Mouse (Mus musculus): ENCODE data around the gene A730061H03Rik.

- TF ChIP-seq CTCF (IDR thresholded peaks at IDR 0.05; ENCODE audit: control insufficient read depth, insufficient read depth, insufficient replicate concordance, low read depth, low read length), result no peak
- no peak for TF ChIP-seq POLR2A (IDR thresholded peaks at IDR 0.05; ENCODE audit: control insufficient read depth, low read depth, low read length)
Measured at GRCm38 (mm10) chr14:55518897-55519296, 41.3 kb downstream of the A730061H03Rik start.

Data from testis, adult 2 months (tissue).